Mouse (Mus musculus) lung, embryonic 16.5 days (tissue): ENCODE data around the gene Foxe3. TPM values are rescaled to one million over a fixed set of nuclear protein-coding genes. Genes with fewer than 3 reads are reported as not detected.

Experiments
- polyA plus RNA-seq: library from polyadenylated mRNA; unstranded; fragments of >200 nt; fragmentation: Nextera tagmentation; extraction: Ambion mirVana; gene quantifications from 2 replicates; pipeline ENCODE4 v1.2.1, GENCODE M21; 2015

Foxe3 gene
- polyA plus RNA-seq, 1 experiment from 2014 or later = not detected

Other genes starting within 250 kb of the Foxe3 start
- not detected in 2 replicates for gene Gm12830, start 104.3 kb downstream of the Foxe3 start, polyA plus RNA-seq
- gene Foxd2, start 17.1 kb downstream of the Foxe3 start, polyA plus RNA-seq = 0.08 TPM in 1 of 2 replicates, not detected in the other
- 67.6 and 89.2 TPM in 2 replicates for gene Cmpk1, start 61.2 kb upstream of the Foxe3 start, polyA plus RNA-seq
- gene Stil, start 74.1 kb upstream of the Foxe3 start, polyA plus RNA-seq = 14.2 and 18.1 TPM in 2 replicates
- 1.6 and 1.7 TPM in 2 replicates for gene Tal1, start 130.4 kb upstream of the Foxe3 start, polyA plus RNA-seq
- 33.8 and 37.9 TPM in 2 replicates for gene Pdzk1ip1, start 162.7 kb upstream of the Foxe3 start, polyA plus RNA-seq
- gene Cyp4x1, start 208.3 kb upstream of the Foxe3 start, polyA plus RNA-seq = not detected in 2 replicates